Mouse (Mus musculus): Measurements from ENCODE around the gene Nr2f1. TPM values are rescaled to one million over a fixed set of nuclear protein-coding genes. Genes with fewer than 3 reads are reported as not detected.
"Not testable (repeated sequence)": the region's sequence is repeated elsewhere in the genome, so short reads cannot be mapped to it uniquely, and the experiment has no call there.

Gene Nr2f1
- total RNA-seq (2021): 1 to 10 TPM; 6.2 to 6.7 TPM

- intact Hi-C loops (cut with DNase I): loop anchor here (2.0 to 10.0 kb wide), 6 partner anchors 19 to 1232 kb away; no protein-coding TSS in a partner anchor
- no peak for DNase-seq
These were observed at the start of gene Nr2f1 for GRCm38 (mm10) chr13:78199642-78200160. TSS of gene Nr2f1 (minus strand) at chr13:78199757.

- DNase-seq: no peak
- intact Hi-C loops (cut with DNase I): no loop called here
These were observed 22.1 kb upstream of the Nr2f1 start for GRCm38 (mm10) chr13:78221680-78222079.

GRCm38 (mm10) chr13:78220238-78220637, 20.7 kb upstream of the Nr2f1 start:
- intact Hi-C loops (cut with DNase I); DNase-seq: not testable (repeated sequence)

GRCm38 (mm10) chr13:78215223-78215622, 15.7 kb upstream of the Nr2f1 start:
- DNase-seq: no peak
- intact Hi-C loops (cut with DNase I): no loop called here

- no peak for DNase-seq
- intact Hi-C loops (cut with DNase I): no loop called here
These were observed 13.6 kb upstream of the Nr2f1 start for GRCm38 (mm10) chr13:78213155-78213554.

- intact Hi-C loops (cut with DNase I): no loop called here
These were observed 12.6 kb upstream of the Nr2f1 start for GRCm38 (mm10) chr13:78212111-78212510.

GRCm38 (mm10) chr13:78211231-78212010, 11.9 kb upstream of the Nr2f1 start:
- intact Hi-C loops (cut with DNase I): no loop called here
- no peak for DNase-seq

More at GRCm38 (mm10) chr13:78212111-78212510, 12.6 kb upstream of the Nr2f1 start:
- DNase-seq: no peak

- DNase-seq: no peak
- intact Hi-C loops (cut with DNase I): no loop called here
These were observed 11.2 kb upstream of the Nr2f1 start for GRCm38 (mm10) chr13:78210748-78211089.

GRCm38 (mm10) chr13:78210029-78210747, 10.6 kb upstream of the Nr2f1 start:
- no peak for DNase-seq
- intact Hi-C loops (cut with DNase I): no loop called here

GRCm38 (mm10) chr13:78209611-78210028, 10.1 kb upstream of the Nr2f1 start:
- intact Hi-C loops (cut with DNase I): no loop called here
- no peak for DNase-seq

- no peak for DNase-seq
- intact Hi-C loops (cut with DNase I): no loop called here
These were observed 9.3 kb upstream of the Nr2f1 start for GRCm38 (mm10) chr13:78208689-78209410.

GRCm38 (mm10) chr13:78207796-78208645, 8.5 kb upstream of the Nr2f1 start:
- intact Hi-C loops (cut with DNase I): no loop called here
- DNase-seq: no peak

GRCm38 (mm10) chr13:78206891-78207430, 7.4 kb upstream of the Nr2f1 start:
- DNase-seq: no peak
- intact Hi-C loops (cut with DNase I): no loop called here

- DNase-seq: no peak
- intact Hi-C loops (cut with DNase I): no loop called here
These were observed 5.9 kb upstream of the Nr2f1 start for GRCm38 (mm10) chr13:78205426-78205825.

- intact Hi-C loops (cut with DNase I): loop anchor here (5.0 kb wide), 4 partner anchors 496 to 1236 kb away; no protein-coding TSS in a partner anchor
These were observed 3.9 kb upstream of the Nr2f1 start for GRCm38 (mm10) chr13:78203348-78204061.

GRCm38 (mm10) chr13:78202574-78203347, 3.2 kb upstream of the Nr2f1 start:
- DNase-seq: peak in 1 of 2 experiments; percentile 40
- intact Hi-C loops (cut with DNase I): loop anchor here (5.0 kb wide), 4 partner anchors 495 to 1235 kb away; no protein-coding TSS in a partner anchor

More at GRCm38 (mm10) chr13:78203348-78204061, 3.9 kb upstream of the Nr2f1 start:
- peak; percentile 48 to 54 for DNase-seq

GRCm38 (mm10) chr13:78201871-78202565, 2.5 kb upstream of the Nr2f1 start:
- no peak for DNase-seq
- intact Hi-C loops (cut with DNase I): loop anchor here (5.0 kb wide), 4 partner anchors 495 to 1235 kb away; no protein-coding TSS in a partner anchor
